Mouse (Mus musculus): ENCODE measurements around the gene Prss47. TPM values are rescaled to one million over a fixed set of nuclear protein-coding genes. Genes with fewer than 3 reads are reported as not detected.

Gene Prss47
- polyA plus RNA-seq, 1 experiment, result not detected

DNA sequence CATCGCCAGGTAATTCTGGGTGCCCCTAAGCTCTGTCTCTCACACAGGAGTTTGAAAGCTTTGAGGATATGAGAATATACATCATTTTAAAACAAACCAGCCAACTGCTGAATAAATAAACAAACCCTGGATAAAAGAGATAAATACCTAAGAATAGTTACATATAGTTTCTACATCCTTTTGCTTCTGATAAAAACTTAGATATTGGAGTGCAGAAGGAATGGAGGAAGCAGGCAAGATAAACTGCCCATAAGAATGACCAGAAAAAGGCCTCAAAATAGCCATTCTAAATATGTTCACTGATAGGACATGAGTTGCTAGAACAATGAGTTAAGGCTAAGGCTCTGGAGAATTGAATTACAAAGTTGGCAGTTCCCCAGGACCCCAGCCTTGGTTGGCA lies 45.8 kb downstream of the Prss47 start:
- Histone ChIP-seq H3K27ac (ENCODE audit: insufficient read depth, low read depth, low read length) (no peak overlapping the region), H3K4me1 (ENCODE audit: control insufficient read depth, insufficient read depth, low read length) (no peaks in the 10 kb centered on the region), H3K4me3 (ENCODE audit: insufficient read depth, low read length) (no peak overlapping the region)
- TF ChIP-seq POLR2A (IDR thresholded peaks at IDR 0.05; ENCODE audit: borderline replicate concordance, low read depth, low read length), result no peak
- TF ChIP-seq CTCF (IDR thresholded peaks at IDR 0.05; ENCODE audit: low read depth, low read length), result no peak

DNA sequence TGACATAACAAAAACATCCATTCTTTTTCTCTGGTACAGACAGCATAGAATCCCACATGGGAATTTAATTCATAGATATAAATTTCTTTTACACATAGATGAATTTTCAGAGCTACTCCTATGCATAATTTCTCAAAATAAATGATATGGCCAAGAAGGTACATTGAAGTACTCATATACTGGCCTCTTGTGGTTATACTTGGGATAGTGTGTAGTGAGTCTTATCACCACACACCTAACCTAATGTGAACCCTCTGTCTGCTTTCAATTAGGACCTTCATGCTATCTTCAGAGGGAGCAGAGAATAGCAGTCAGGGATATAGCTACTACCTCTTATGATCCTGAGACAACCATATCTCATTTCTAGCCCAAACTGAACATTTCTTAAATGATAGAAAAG lies 47.1 kb downstream of the Prss47 start:
- no peak overlapping the region for H3K4me3 ChIP-seq (ENCODE audit: insufficient read depth, low read length)
- no peaks in the 10 kb centered on the region for H3K4me1 ChIP-seq (ENCODE audit: control insufficient read depth, insufficient read depth, low read length)
- TF ChIP-seq CTCF (IDR thresholded peaks at IDR 0.05; ENCODE audit: low read depth, low read length), result no peak
- TF ChIP-seq POLR2A (IDR thresholded peaks at IDR 0.05; ENCODE audit: borderline replicate concordance, low read depth, low read length), result no peak
- H3K27ac ChIP-seq (ENCODE audit: insufficient read depth, low read depth, low read length), result no peak overlapping the region

Other genes with a start within 250 kb of the Prss47 start
- not detected in 2 replicates for gene Cntnap3, start 148.8 kb downstream of the Prss47 start, polyA plus RNA-seq (2012; ENCODE audit: insufficient read depth, insufficient read length, missing spikeins)
- not detected in 2 replicates for gene Spata31, start 135.4 kb downstream of the Prss47 start, polyA plus RNA-seq (2012; ENCODE audit: insufficient read depth, insufficient read length, missing spikeins)
- gene Spata31d1c, start 19.7 kb downstream of the Prss47 start, polyA plus RNA-seq (2012; ENCODE audit: insufficient read depth, insufficient read length, missing spikeins), result not detected in 2 replicates
- 47.8 and 59.2 TPM in 2 replicates for gene Mfsd14b, start 60.2 kb upstream of the Prss47 start, polyA plus RNA-seq (2012; ENCODE audit: insufficient read depth, insufficient read length, missing spikeins)
- not detected in 2 replicates for gene Olfr465-ps1, start 85.3 kb upstream of the Prss47 start, polyA plus RNA-seq (2012; ENCODE audit: insufficient read depth, insufficient read length, missing spikeins)
- not detected in 2 replicates for gene Olfr466, start 97.5 kb upstream of the Prss47 start, polyA plus RNA-seq (2012; ENCODE audit: insufficient read depth, insufficient read length, missing spikeins)
- gene Nlrp4f, start 153.2 kb upstream of the Prss47 start, polyA plus RNA-seq (2012; ENCODE audit: insufficient read depth, insufficient read length, missing spikeins), result not detected in 2 replicates
- gene Gm10775, start 206.8 kb upstream of the Prss47 start, polyA plus RNA-seq (2012; ENCODE audit: insufficient read depth, insufficient read length, missing spikeins), result not detected in 2 replicates
- gene Zfp369, start 226.1 kb upstream of the Prss47 start, polyA plus RNA-seq (2012; ENCODE audit: insufficient read depth, insufficient read length, missing spikeins), result 21.1 and 22.2 TPM in 2 replicates